Comparison of ENCODE assay signal across 20 mouse cellular contexts in the genomic region with DNA sequence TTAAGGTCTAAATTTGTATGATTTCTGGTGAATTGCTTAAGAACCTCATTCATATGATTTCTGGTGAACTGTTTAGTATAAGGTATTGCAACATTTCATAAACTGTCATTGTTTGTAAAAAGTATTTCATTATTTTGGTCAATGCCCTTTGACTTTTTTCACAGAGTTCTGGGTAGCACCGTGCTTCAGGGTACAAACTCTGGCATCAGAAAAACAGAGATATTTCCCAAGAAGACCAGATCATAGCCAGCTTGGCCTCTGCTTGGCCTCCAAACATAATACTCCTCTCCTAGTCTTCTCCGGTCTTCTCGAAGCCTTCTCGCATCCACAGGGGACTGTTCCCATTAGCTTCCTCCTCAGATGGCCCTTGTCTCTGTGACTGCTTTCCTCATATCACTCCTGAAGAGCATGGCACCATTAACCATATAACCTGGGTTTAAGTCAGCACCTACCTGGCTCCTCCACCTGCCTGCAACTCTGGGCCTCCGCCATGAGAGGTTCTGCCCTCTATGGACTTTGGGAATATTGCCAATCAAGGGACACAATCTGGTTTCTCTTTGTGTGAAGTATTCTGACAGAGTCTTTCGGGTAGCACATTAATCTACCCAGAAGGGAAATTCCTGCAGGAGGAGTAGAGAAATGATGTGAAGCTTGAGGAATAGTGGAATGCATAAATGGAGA.
DNase-seq lines count a peak whose midpoint lies in the region; ATAC-seq and TF ChIP-seq lines count a peak whose summit lies in the region.
"Had no signal": no experiment of that assay in that cellular context is flagged by ENCODE, and none has a peak within 500 bp of the region (broad histone marks: within the 10 kb centered on the region; RNA-seq: fewer than 3 reads in every experiment).

No protein-coding gene starts in this region.

- 0 out of 2 replicates have a peak, but pooled peaks have one; percentile 4 for ATAC-seq in cerebellum, adult (ENCODE audit: insufficient number of reproducible peaks, low FRiP score, low TSS enrichment)
- 0 out of 2 replicates have a peak, but pooled peaks have one; percentile 14 for ATAC-seq in forebrain, embryonic 15.5 days (replicated peaks)
- no peak for ATAC-seq in forebrain, embryonic 16.5 days
- no peak for ATAC-seq in liver, embryonic 12.5 days
- ATAC-seq: CD4-positive, CD25-positive, alpha-beta regulatory T cell, adult 4 months had no signal

- H3K27ac ChIP-seq in forebrain, embryonic 15.5 days (replicated peaks): no peak overlapping the region
- H3K27ac ChIP-seq in forebrain, embryonic 16.5 days (ENCODE audit: low read length): no peak overlapping the region
- H3K27ac ChIP-seq in kidney, adult 2 months (ENCODE audit: insufficient read depth, low read depth, low read length): no peak overlapping the region
- peak overlapping the region; percentile 94 for H3K27ac ChIP-seq in liver, adult 2 months (replicated peaks; ENCODE audit: insufficient read depth, low read depth, low read length)
- H3K27ac ChIP-seq in liver, embryonic 12.5 days: no peak overlapping the region
- H3K27ac ChIP-seq: embryonic facial prominence, embryonic 10.5 days; heart, adult 2 months; heart, embryonic 15.5 days; hindbrain, embryonic 14.5 days had no signal

- H3K79me2 ChIP-seq in liver, adult 2 months (ENCODE audit: control insufficient read depth, insufficient read depth, low read length): peaks cover 8% of the 10 kb centered on the region; the same call in 1 of the 2 replicates

- H3K9ac ChIP-seq in forebrain, embryonic 15.5 days (replicated peaks): no peak overlapping the region
- H3K9ac ChIP-seq in forebrain, embryonic 16.5 days (replicated peaks; ENCODE audit: low read depth, low read length): no peak overlapping the region
- no peak overlapping the region for H3K9ac ChIP-seq in liver, adult 2 months (ENCODE audit: low read depth, low read length)
- no peak overlapping the region for H3K9ac ChIP-seq in liver, embryonic 12.5 days
- H3K9ac ChIP-seq: forebrain, postnatal 0 days; heart, embryonic 15.5 days; hindbrain, embryonic 14.5 days had no signal

- no peaks in the 10 kb centered on the region for H3K9me3 ChIP-seq in forebrain, embryonic 15.5 days
- H3K9me3 ChIP-seq in forebrain, embryonic 16.5 days (ENCODE audit: control insufficient read depth, low read length): no peaks in the 10 kb centered on the region
- no peaks in the 10 kb centered on the region for H3K9me3 ChIP-seq in liver, embryonic 12.5 days (replicated peaks)
- H3K9me3 ChIP-seq: embryonic facial prominence, embryonic 10.5 days; G1E; heart, embryonic 15.5 days had no signal

- no peaks in the 10 kb centered on the region for H3K4me1 ChIP-seq in forebrain, embryonic 15.5 days
- no peaks in the 10 kb centered on the region; the same call in 1 of the 2 replicates for H3K4me1 ChIP-seq in forebrain, embryonic 16.5 days (replicated peaks; ENCODE audit: control insufficient read depth, insufficient read depth, low read length)
- peaks cover 6% of the 10 kb centered on the region; the same call in 1 of the 2 replicates for H3K4me1 ChIP-seq in kidney, adult 2 months (ENCODE audit: control insufficient read depth, insufficient read depth, low read length)
- H3K4me1 ChIP-seq in liver, adult 2 months (ENCODE audit: control insufficient read depth, insufficient read depth, low read length): peaks cover 26% of the 10 kb centered on the region
- no peaks in the 10 kb centered on the region for H3K4me1 ChIP-seq in liver, embryonic 12.5 days
- H3K4me1 ChIP-seq: embryonic facial prominence, embryonic 10.5 days; heart, embryonic 15.5 days had no signal

- H3K4me3 ChIP-seq in forebrain, embryonic 15.5 days: no peak overlapping the region
- no peak overlapping the region for H3K4me3 ChIP-seq in forebrain, embryonic 16.5 days (replicated peaks; ENCODE audit: low read length)
- H3K4me3 ChIP-seq in kidney, adult 2 months (ENCODE audit: insufficient read depth, low read depth, low read length): no peak overlapping the region
- no peak overlapping the region for H3K4me3 ChIP-seq in liver, adult 2 months (ENCODE audit: insufficient read depth, low read depth, low read length)
- no peak overlapping the region for H3K4me3 ChIP-seq in liver, embryonic 12.5 days
- H3K4me3 ChIP-seq: embryonic facial prominence, embryonic 10.5 days; heart, adult 2 months; heart, embryonic 15.5 days had no signal

- H3K4me2 ChIP-seq in forebrain, embryonic 15.5 days (replicated peaks): no peak overlapping the region
- no peak overlapping the region for H3K4me2 ChIP-seq in forebrain, embryonic 16.5 days (ENCODE audit: low read length)
- no peak overlapping the region for H3K4me2 ChIP-seq in liver, embryonic 12.5 days
- H3K4me2 ChIP-seq: heart, embryonic 11.5 days; heart, embryonic 15.5 days; hindbrain, embryonic 14.5 days had no signal

- no peaks in the 10 kb centered on the region for H3K27me3 ChIP-seq in forebrain, embryonic 15.5 days
- H3K27me3 ChIP-seq in forebrain, embryonic 16.5 days (replicated peaks; ENCODE audit: control insufficient read depth, insufficient read depth, low read length): no peaks in the 10 kb centered on the region
- no peaks in the 10 kb centered on the region for H3K27me3 ChIP-seq in kidney, adult 2 months (replicated peaks; ENCODE audit: control insufficient read depth, insufficient read depth, low read length)
- no peaks in the 10 kb centered on the region for H3K27me3 ChIP-seq in liver, adult 2 months (ENCODE audit: control insufficient read depth, insufficient read depth, low read length)
- no peaks in the 10 kb centered on the region for H3K27me3 ChIP-seq in liver, embryonic 12.5 days (replicated peaks)
- H3K27me3 ChIP-seq: heart, embryonic 15.5 days had no signal

- TF ChIP-seq CTCF in kidney, adult 2 months (conservative IDR thresholded peaks at IDR 0.05; ENCODE audit: insufficient read depth, insufficient read length, low read depth, low read length): no peak
- no peak for TF ChIP-seq CTCF in liver, adult 2 months (IDR thresholded peaks at IDR 0.05; ENCODE audit: low read depth, low read length)

- TF ChIP-seq POLR2A in kidney, adult 2 months (IDR thresholded peaks at IDR 0.05; ENCODE audit: low read depth, low read length): no peak
- no peak for TF ChIP-seq POLR2A in liver, adult 2 months (IDR thresholded peaks at IDR 0.05; ENCODE audit: extremely low read depth, insufficient read depth, low read length)

- no peak for DNase-seq in cerebellum, adult 8-10 months
- DNase-seq in kidney, adult 2 months: peak; percentile 66
- DNase-seq in kidney, postnatal 4 days: no peak
- peak; percentile 95 for DNase-seq in liver, adult 2 months (ENCODE audit: extremely low read depth, low read depth, low spot score)
- DNase-seq: adrenal gland, postnatal 10 days; B cell, adult 2 months; gastrocnemius, postnatal 14 days; heart, adult 2 months; heart, postnatal 14 days had no signal

- no peaks in the 10 kb centered on the region for H3K36me3 ChIP-seq in forebrain, embryonic 15.5 days
- H3K36me3 ChIP-seq in forebrain, embryonic 16.5 days (ENCODE audit: control insufficient read depth, insufficient read depth): no peaks in the 10 kb centered on the region
- no peaks in the 10 kb centered on the region for H3K36me3 ChIP-seq in kidney, adult 2 months (ENCODE audit: control insufficient read depth, insufficient read depth, low read length)
- no peaks in the 10 kb centered on the region for H3K36me3 ChIP-seq in liver, adult 2 months (ENCODE audit: control insufficient read depth, insufficient read depth, low read length)
- no peaks in the 10 kb centered on the region for H3K36me3 ChIP-seq in liver, embryonic 12.5 days
- H3K36me3 ChIP-seq: embryonic facial prominence, embryonic 10.5 days; G1E; heart, embryonic 15.5 days had no signal

- WGBS in forebrain, embryonic 15.5 days: 86% methylated on average over 6 of the region's 6 CpGs
- 88% methylated on average over 6 of the region's 6 CpGs for WGBS in forebrain, embryonic 16.5 days
- WGBS in kidney, adult 2 months: 73% methylated on average over 6 of the region's 6 CpGs
- WGBS in liver, adult 2 months: 20% methylated on average over 6 of the region's 6 CpGs
- WGBS in liver, embryonic 12.5 days (ENCODE audit: insufficient replicate concordance): 73% methylated on average over 6 of the region's 6 CpGs

Comparison
In these comparisons a context has a peak if more than half of its experiments do, and no peak if none do; other contexts are left out.
1. ATAC-seq: peak in cerebellum, adult (single experiment) and forebrain, embryonic 15.5 days (single experiment); none in forebrain, embryonic 16.5 days (single experiment) and liver, embryonic 12.5 days (single experiment).
2. DNase-seq: peak in kidney, adult 2 months (single experiment) and liver, adult 2 months (single experiment); none in cerebellum, adult 8-10 months (single experiment) and kidney, postnatal 4 days (0 of 2).